Mouse (Mus musculus): ENCODE results near the gene Dnhd1. TPM values are rescaled to one million over a fixed set of nuclear protein-coding genes. Genes with fewer than 3 reads are reported as not detected.

Dnhd1 gene
- polyA plus RNA-seq (2015; fragmentation: Nextera tagmentation; extraction: Ambion mirVana) = 0.10 and 0.32 TPM in 2 replicates

DNA sequence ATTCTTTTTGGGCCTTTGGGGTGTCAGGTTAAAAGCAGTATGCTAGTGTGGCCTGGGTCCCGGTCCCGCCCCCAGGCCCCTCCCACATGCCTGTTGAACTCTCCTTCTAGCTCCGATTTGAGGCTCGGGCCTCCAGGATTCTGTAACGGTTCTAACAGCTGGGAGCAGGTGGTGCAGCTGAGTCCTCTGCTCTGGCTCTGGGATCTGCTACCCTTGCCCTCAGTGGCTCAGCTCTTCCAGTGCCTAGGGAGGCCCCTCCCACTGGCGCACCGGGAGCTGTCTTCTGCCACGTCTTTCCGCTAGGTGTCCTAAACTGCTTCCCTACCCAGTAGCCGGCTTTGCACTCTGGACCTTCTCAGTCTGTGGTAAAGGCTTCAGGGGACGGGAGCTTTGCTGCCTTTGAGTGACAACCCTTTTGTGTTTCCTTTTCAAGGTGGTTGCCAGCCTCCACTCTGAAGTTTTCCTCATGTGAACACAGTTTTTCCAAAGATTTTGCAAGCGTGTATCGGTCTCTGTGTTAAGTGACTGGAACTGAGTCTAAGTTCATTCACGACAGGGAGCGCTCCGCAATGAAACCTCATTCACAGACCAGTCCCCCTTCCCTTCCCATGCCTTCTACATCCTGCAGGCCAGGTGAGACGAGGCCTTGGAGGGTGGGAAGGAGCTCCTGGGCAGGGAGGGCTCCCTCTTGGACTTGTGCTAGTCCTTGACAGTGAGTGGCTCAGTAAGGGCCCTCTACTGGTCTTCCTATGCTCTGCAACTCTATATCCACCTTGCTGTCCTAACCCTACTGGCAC lies at the start of gene Dnhd1:
Dnhd1 (plus strand) TSS at position 189 of the 797 bp plus-strand sequence.
- Histone ChIP-seq H3K27ac (replicated peaks) (peak within 1 kb of the TSS; percentile 45; the same call in 1 of the 2 replicates), H3K9ac (peak within 1 kb of the TSS; percentile 41)

DNA sequence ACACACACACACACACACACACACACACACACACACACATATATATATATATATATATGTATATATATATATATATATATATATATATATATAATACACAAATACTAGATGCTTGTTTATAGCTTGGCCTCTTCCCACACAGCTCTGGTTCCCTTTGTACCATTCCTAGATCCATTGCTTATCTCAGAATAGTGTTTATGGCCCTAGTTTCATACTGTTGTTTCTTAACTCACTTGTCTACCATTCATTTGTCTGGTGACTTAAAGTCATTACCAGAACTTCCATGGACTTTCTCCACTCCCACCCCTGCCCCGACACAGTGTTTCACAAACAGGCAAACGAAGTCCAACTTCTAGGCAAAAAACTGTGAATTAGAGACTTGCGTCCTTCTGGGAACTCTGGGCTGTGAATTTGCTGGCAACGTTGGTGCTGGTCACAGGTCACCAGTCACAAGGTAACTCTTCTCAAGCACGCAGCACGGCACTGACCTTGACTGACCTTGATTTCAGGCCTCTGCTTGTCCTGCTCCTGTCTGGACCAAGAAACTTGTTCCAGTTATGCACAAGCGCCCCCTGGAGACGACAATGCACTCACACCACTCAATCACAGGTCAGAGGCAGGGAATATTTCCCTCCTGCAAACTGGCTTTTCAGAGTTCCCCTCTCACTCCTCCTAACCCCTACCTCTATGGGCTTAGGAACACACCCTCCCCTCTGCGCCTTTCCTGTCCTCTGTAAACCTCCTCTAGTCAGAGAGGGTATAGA lies 47.6 kb upstream of the Dnhd1 start:
- Histone ChIP-seq H3K27ac (replicated peaks) (no peak overlapping the region), H3K9ac (no peak overlapping the region), H3K36me3 (replicated peaks) (no peaks in the 10 kb centered on the region), H3K4me2 (no peak overlapping the region), H3K9me3 (replicated peaks) (no peaks in the 10 kb centered on the region), H3K4me1 (replicated peaks) (no peaks in the 10 kb centered on the region), H3K27me3 (no peaks in the 10 kb centered on the region), H3K4me3 (replicated peaks) (no peak overlapping the region)
- ATAC-seq (ENCODE audit: insufficient read depth) = 0 out of 2 replicates have a peak, but pooled peaks have one; percentile 40
- 29% methylated on average over 9 of the region's 9 CpGs for WGBS (ENCODE audit: insufficient replicate concordance)

More for the DNA sequence above, at the start of gene Dnhd1:
- Histone ChIP-seq H3K4me2 (peak within 1 kb of the TSS; percentile 72), H3K4me1 (replicated peaks) (peaks cover 15% of the 10 kb centered on the region), H3K9me3 (replicated peaks) (no peaks in the 10 kb centered on the region), H3K4me3 (replicated peaks) (peak within 1 kb of the TSS; percentile 48), H3K27me3 (no peaks in the 10 kb centered on the region), H3K36me3 (replicated peaks) (0 out of 2 replicates have a peak, but pooled peaks cover 8% of the 10 kb centered on the region)
- ATAC-seq (ENCODE audit: insufficient read depth) = peak; percentile 92
- 3% methylated on average over 17 of the region's 17 CpGs for WGBS (ENCODE audit: insufficient replicate concordance)

DNA sequence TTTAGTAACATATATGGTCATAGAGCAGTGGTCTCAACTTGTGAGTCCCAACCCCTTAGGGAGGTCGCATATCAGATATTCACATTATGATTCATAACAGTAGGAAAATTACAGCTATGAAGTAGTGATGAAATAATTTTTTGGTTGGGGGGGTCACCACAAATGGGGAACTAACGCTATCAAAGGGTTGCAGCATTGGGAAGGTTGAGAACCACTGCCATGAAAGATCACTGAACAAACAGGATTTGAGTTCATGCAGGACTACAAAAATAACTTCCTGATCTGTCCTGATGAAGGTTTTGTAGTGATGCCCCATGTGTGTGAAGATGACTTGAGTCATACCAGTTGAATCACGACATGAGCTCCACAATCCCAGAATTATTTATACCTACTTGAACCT lies 42.2 kb upstream of the Dnhd1 start:
- no peak overlapping the region for H3K27ac ChIP-seq (replicated peaks)
- H3K9ac ChIP-seq = no peak overlapping the region
- no peaks in the 10 kb centered on the region for H3K27me3 ChIP-seq
- H3K4me3 ChIP-seq (replicated peaks) = no peak overlapping the region
- 43% methylated on average over 3 of the region's 3 CpGs for WGBS (ENCODE audit: insufficient replicate concordance)
- no peaks in the 10 kb centered on the region for H3K9me3 ChIP-seq (replicated peaks)
- no peak for ATAC-seq (ENCODE audit: insufficient read depth)
- H3K36me3 ChIP-seq (replicated peaks) = peaks cover 7% of the 10 kb centered on the region
- H3K4me1 ChIP-seq (replicated peaks) = no peaks in the 10 kb centered on the region
- H3K4me2 ChIP-seq = no peak overlapping the region

DNA sequence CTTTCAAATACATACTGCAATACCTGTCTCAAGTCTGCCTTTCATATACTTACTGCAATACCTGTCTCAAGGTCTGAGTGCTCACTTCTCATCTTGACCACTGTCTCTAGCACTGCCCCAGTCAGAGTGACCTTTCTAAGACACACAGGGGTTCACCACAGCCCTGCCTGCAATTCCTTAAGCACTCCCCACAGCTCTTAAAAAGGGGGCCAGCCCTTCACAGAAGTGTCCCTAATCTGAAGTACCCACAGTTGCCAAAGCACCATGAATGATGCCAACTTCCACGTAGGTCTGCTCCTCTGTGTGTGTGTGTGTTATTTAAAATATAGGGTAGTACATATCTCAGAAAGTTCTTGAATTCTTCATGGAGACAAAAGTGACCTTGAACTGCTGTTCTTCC lies 38.9 kb upstream of the Dnhd1 start:
- H3K4me3 ChIP-seq (replicated peaks) = no peak overlapping the region
- 49% methylated on average over 1 of the region's 1 CpGs for WGBS (ENCODE audit: insufficient replicate concordance)
- H3K4me2 ChIP-seq = no peak overlapping the region
- H3K9me3 ChIP-seq (replicated peaks) = no peaks in the 10 kb centered on the region
- no peaks in the 10 kb centered on the region for H3K27me3 ChIP-seq
- ATAC-seq (ENCODE audit: insufficient read depth) = no peak
- H3K4me1 ChIP-seq (replicated peaks) = no peaks in the 10 kb centered on the region
- no peak overlapping the region for H3K27ac ChIP-seq (replicated peaks)
- H3K36me3 ChIP-seq (replicated peaks) = peaks cover 7% of the 10 kb centered on the region
- H3K9ac ChIP-seq = no peak overlapping the region

DNA sequence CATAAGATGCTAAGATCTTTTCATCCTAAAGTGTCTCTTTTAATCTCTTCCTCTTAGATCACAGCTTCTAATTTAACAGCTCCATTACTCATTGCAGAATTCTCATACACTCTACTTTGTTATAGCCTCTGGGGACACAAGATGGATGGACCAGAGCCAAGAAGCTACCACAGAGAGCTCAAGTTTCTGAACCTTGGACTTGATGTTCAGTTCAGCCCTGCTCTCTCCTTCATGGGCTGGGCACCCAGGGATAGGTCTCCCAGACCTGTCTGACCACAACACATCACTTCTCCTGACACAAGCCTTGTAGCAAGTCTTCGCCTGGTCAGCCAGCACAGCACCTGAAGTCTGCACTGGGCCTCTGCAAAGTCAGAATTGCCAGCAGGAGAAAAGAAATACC lies 36.2 kb upstream of the Dnhd1 start:
- H3K9me3 ChIP-seq (replicated peaks) = no peaks in the 10 kb centered on the region
- no peak overlapping the region for H3K4me3 ChIP-seq (replicated peaks)
- H3K27ac ChIP-seq (replicated peaks) = no peak overlapping the region
- no peak overlapping the region for H3K4me2 ChIP-seq
- 62% methylated on average over 1 of the region's 1 CpGs for WGBS (ENCODE audit: insufficient replicate concordance)
- no peak overlapping the region for H3K9ac ChIP-seq
- no peak for ATAC-seq (ENCODE audit: insufficient read depth)
- H3K27me3 ChIP-seq = no peaks in the 10 kb centered on the region
- no peaks in the 10 kb centered on the region for H3K4me1 ChIP-seq (replicated peaks)
- H3K36me3 ChIP-seq (replicated peaks) = peaks cover 7% of the 10 kb centered on the region

DNA sequence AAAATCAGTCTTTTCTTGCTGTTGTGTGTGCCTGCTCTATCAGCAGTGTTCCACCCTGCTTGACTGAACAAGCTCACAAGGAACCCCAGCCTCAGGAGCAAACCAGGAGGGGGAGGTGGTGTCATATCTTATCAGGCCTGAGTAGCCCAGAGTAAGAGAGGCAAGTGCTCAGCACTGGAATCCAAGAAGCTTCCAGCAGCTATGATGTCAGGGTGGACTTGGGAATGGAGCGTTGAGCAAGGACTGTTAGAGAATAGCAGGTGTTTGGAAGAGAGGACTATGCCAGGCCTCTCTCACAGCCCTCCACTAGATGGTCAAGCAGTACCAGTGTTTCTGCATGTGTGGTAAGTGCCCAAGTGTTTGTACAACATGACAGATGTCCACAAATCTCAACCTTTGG lies 34.9 kb upstream of the Dnhd1 start:
- no peak for ATAC-seq (ENCODE audit: insufficient read depth)
- no peak overlapping the region for H3K4me3 ChIP-seq (replicated peaks)
- 56% methylated on average over 1 of the region's 1 CpGs for WGBS (ENCODE audit: insufficient replicate concordance)
- no peaks in the 10 kb centered on the region for H3K27me3 ChIP-seq
- H3K4me2 ChIP-seq = no peak overlapping the region
- no peaks in the 10 kb centered on the region for H3K9me3 ChIP-seq (replicated peaks)
- no peak overlapping the region for H3K9ac ChIP-seq
- H3K36me3 ChIP-seq (replicated peaks) = peaks cover 6% of the 10 kb centered on the region
- no peaks in the 10 kb centered on the region for H3K4me1 ChIP-seq (replicated peaks)
- H3K27ac ChIP-seq (replicated peaks) = no peak overlapping the region

DNA sequence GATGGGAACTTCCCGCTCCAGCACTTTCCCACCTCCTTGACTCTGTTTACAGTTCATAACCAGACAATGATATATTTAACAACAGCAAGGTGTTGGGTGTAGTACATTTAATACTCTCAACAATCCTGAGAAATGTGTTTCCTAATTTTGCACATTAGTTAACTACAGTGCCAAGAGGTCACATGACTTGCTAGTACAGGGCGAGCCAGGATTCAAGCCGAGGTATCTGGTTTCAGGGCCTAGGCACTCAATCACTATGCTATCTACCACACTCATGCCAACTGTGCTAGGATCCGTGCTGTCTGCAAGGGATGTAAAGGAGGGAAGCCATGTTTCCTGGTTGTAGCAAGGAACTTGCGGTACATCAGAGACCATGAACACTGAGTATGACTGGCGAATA lies 34.1 kb upstream of the Dnhd1 start:
- H3K36me3 ChIP-seq (replicated peaks) = no peaks in the 10 kb centered on the region; the same call in 1 of the 2 replicates
- H3K9me3 ChIP-seq (replicated peaks) = no peaks in the 10 kb centered on the region
- no peaks in the 10 kb centered on the region for H3K27me3 ChIP-seq
- 64% methylated on average over 6 of the region's 6 CpGs for WGBS (ENCODE audit: insufficient replicate concordance)
- ATAC-seq (ENCODE audit: insufficient read depth) = no peak
- H3K4me3 ChIP-seq (replicated peaks) = no peak overlapping the region
- H3K4me1 ChIP-seq (replicated peaks) = no peaks in the 10 kb centered on the region
- H3K4me2 ChIP-seq = no peak overlapping the region
- H3K9ac ChIP-seq = no peak overlapping the region
- no peak overlapping the region for H3K27ac ChIP-seq (replicated peaks)

DNA sequence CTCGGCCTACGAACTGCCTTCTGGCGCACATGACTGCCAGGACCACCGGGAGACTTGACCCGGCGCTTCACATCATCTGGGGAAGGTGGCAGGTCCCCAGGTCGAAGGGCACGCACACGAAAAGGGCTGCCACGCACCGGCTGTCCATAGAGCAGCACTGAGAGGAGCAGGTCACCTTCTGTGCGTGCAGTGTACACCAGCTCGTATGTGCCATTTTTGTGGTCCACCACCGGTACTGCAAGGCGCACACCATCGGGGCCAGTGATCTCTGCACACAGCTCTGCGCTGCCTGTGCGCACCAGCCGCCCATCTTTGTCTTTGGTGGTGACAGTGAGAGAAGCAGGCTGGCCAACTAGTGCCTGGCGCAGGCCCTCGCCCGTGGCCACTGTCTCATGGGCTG lies 32.8 kb upstream of the Dnhd1 start:
- no peaks in the 10 kb centered on the region for H3K9me3 ChIP-seq (replicated peaks)
- H3K27ac ChIP-seq (replicated peaks) = no peak overlapping the region
- 84% methylated on average over 22 of the region's 22 CpGs for whole genome bisulfite sequencing (ENCODE audit: insufficient replicate concordance)
- no peak overlapping the region for H3K4me3 ChIP-seq (replicated peaks)
- H3K9ac ChIP-seq = no peak overlapping the region
- no peak for ATAC-seq (ENCODE audit: insufficient read depth)
- H3K36me3 ChIP-seq (replicated peaks) = no peaks in the 10 kb centered on the region; the same call in 1 of the 2 replicates
- no peak overlapping the region for H3K4me2 ChIP-seq
- no peaks in the 10 kb centered on the region for H3K27me3 ChIP-seq
- H3K4me1 ChIP-seq (replicated peaks) = no peaks in the 10 kb centered on the region

DNA sequence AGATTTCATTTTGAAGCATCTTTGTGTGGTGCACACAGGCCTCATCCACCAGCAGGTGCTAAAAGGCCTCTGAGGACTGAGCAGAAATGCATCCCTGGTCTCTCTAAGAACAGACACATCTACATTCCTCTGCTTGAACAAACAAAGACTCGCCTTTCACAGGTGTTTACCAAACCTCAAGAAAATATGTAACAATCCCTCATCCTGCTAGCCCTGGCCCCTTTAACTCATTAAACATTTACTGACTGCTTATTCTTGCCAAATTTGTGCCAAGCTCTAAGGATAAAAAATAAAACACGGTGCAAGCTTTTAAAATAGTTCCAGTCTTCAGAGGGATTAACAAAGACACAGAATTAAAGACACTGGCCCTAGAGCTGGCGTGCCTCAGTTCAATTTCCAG lies 30.9 kb upstream of the Dnhd1 start:
- H3K36me3 ChIP-seq (replicated peaks) = no peaks in the 10 kb centered on the region; the same call in 1 of the 2 replicates
- no peaks in the 10 kb centered on the region for H3K27me3 ChIP-seq
- H3K9ac ChIP-seq = no peak overlapping the region
- H3K27ac ChIP-seq (replicated peaks) = no peak overlapping the region
- no peak for ATAC-seq (ENCODE audit: insufficient read depth)
- WGBS (ENCODE audit: insufficient replicate concordance) = 68% methylated on average over 3 of the region's 3 CpGs
- no peaks in the 10 kb centered on the region for H3K9me3 ChIP-seq (replicated peaks)
- H3K4me1 ChIP-seq (replicated peaks) = no peaks in the 10 kb centered on the region
- H3K4me3 ChIP-seq (replicated peaks) = no peak overlapping the region
- no peak overlapping the region for H3K4me2 ChIP-seq

DNA sequence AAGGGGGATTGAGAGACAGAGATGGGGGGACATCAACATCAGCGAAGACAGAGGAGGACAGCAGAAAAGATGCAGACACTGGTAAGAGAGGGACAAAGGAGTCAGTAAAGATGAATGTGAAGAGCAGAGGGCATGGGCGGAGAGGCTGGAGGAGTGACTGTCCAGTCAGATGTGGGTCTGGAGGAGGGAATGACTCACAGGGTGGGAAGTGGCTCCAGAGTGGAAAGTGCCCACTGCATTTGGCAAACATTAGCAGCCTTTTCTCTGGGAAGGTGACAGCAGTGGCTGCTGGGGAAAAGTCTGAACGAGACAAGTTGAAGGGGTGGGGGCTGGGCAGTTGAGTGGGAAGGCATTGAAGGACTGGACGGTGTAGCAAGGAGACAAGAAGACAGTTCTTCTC lies 29.6 kb upstream of the Dnhd1 start:
- ATAC-seq (ENCODE audit: insufficient read depth) = no peak
- Histone ChIP-seq H3K36me3 (replicated peaks) (no peaks in the 10 kb centered on the region; the same call in 1 of the 2 replicates), H3K4me3 (replicated peaks) (no peak overlapping the region), H3K9me3 (replicated peaks) (no peaks in the 10 kb centered on the region), H3K4me2 (no peak overlapping the region), H3K27ac (replicated peaks) (no peak overlapping the region), H3K4me1 (replicated peaks) (no peaks in the 10 kb centered on the region), H3K9ac (no peak overlapping the region), H3K27me3 (no peaks in the 10 kb centered on the region)
- WGBS (ENCODE audit: insufficient replicate concordance) = 68% methylated on average over 4 of the region's 4 CpGs

DNA sequence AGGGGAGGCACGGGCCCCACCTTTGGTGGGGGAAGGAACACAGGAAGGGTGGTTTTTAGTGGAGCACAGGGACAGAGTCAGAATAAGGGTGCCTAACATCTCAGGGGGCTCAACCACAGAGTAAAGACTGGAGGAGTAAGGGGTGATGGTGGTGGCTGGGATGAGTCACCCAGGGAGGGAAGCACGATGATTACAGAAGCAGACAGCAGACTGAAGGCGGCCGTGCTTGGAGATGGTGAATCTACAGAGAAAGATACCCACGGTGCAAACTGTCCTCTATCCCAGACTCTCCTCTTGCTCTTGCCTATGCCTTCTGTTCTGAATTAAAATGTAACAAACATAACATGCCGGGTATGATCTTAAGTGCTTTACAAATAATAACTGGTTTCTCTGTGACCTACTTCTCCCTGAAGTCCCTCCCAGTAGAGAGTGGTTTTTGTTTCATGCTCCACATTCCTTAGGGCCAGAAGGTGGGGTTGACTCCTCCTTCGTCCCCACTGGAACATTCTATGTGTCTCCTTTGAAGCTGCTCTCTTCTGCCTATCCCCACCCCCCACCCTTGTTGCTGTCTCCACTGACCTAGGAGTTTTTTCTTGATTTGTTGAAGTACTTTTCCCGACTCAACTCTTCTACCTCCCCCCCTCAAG lies 28.9 kb upstream of the Dnhd1 start:
- no peak overlapping the region for H3K4me3 ChIP-seq (replicated peaks)
- no peak overlapping the region for H3K9ac ChIP-seq
- no peak overlapping the region for H3K27ac ChIP-seq (replicated peaks)
- no peaks in the 10 kb centered on the region for H3K4me1 ChIP-seq (replicated peaks)
- H3K9me3 ChIP-seq (replicated peaks) = no peaks in the 10 kb centered on the region
- no peak overlapping the region for H3K4me2 ChIP-seq
- H3K27me3 ChIP-seq = no peaks in the 10 kb centered on the region
- no peak for ATAC-seq (ENCODE audit: insufficient read depth)
- 66% methylated on average over 8 of the region's 8 CpGs for WGBS (ENCODE audit: insufficient replicate concordance)
- no peaks in the 10 kb centered on the region; the same call in 1 of the 2 replicates for H3K36me3 ChIP-seq (replicated peaks)

Data from liver, embryonic 15.5 days (tissue).